Comparison of ENCODE assay signal across 10 mouse cellular contexts in the genomic region with DNA sequence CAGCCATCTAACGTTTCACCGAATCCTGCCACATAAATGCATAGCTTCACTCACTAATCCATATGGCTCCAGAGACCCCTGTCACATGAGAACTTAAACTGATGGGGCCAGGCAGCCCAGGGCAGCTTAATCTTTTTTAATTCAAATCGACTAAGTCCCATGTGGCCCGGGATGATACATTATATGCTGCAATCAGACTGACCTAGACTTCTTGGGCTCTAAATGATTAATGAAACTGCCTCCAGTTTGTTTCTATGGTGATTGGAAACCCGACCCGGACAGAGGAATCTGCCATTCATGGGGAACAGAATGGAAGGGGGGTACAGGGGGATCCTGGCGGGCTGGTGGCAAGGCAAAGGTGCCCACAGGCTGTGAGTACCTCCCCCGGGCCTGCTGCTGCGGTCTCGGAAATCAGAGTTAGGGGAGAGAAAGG.
A peak's percentile ranks its signal among the peaks of the same experiment; 100 is the strongest.
DNase-seq lines count a peak whose midpoint lies in the region; ATAC-seq and TF ChIP-seq lines count a peak whose summit lies in the region.
"Had no signal": no experiment of that assay in that cellular context is flagged by ENCODE, and none has a peak within 500 bp of the region (broad histone marks: within the 10 kb centered on the region; RNA-seq: fewer than 3 reads in every experiment).

No protein-coding gene starts in this region.

- H3K9me3 ChIP-seq in forebrain, embryonic 10.5 days, result no peaks in the 10 kb centered on the region
- no peaks in the 10 kb centered on the region for H3K9me3 ChIP-seq in forebrain, embryonic 16.5 days (ENCODE audit: control insufficient read depth, low read length)
- H3K9me3 ChIP-seq in embryonic facial prominence, embryonic 14.5 days (ENCODE audit: control insufficient read depth, low read length), result no peaks in the 10 kb centered on the region
- H3K9me3 ChIP-seq in hindbrain, postnatal 0 days (ENCODE audit: low read length), result no peaks in the 10 kb centered on the region
- no peaks in the 10 kb centered on the region for H3K9me3 ChIP-seq in neural tube, embryonic 11.5 days (ENCODE audit: control insufficient read depth, low read length)
- H3K9me3 ChIP-seq in heart, embryonic 12.5 days (replicated peaks), result peaks cover 5% of the 10 kb centered on the region

- H3K4me1 ChIP-seq in forebrain, embryonic 10.5 days, result peaks cover 26% of the 10 kb centered on the region
- H3K4me1 ChIP-seq in forebrain, embryonic 16.5 days (replicated peaks; ENCODE audit: control insufficient read depth, insufficient read depth, low read length), result peaks cover 4% of the 10 kb centered on the region; the same call in 1 of the 2 replicates
- peaks cover 8% of the 10 kb centered on the region for H3K4me1 ChIP-seq in embryonic facial prominence, embryonic 14.5 days (ENCODE audit: control insufficient read depth, insufficient read depth, low read length)
- H3K4me1 ChIP-seq in hindbrain, postnatal 0 days (ENCODE audit: insufficient read depth, low read length), result 0 out of 2 replicates have a peak, but pooled peaks cover 5% of the 10 kb centered on the region
- H3K4me1 ChIP-seq in neural tube, embryonic 11.5 days (ENCODE audit: control insufficient read depth, insufficient read depth, low read length), result peaks cover 8% of the 10 kb centered on the region
- H3K4me1 ChIP-seq in heart, embryonic 12.5 days (replicated peaks), result peaks cover 7% of the 10 kb centered on the region

- H3K4me2 ChIP-seq in forebrain, embryonic 16.5 days (ENCODE audit: low read length), result no peak overlapping the region
- H3K4me2 ChIP-seq in embryonic facial prominence, embryonic 14.5 days (ENCODE audit: low read depth, low read length), result peak overlapping the region; percentile 32
- H3K4me2 ChIP-seq in hindbrain, postnatal 0 days (ENCODE audit: low read depth, low read length), result peak overlapping the region; percentile 46
- 0 out of 2 replicates have a peak overlapping the region, but pooled peaks have one; percentile 4 for H3K4me2 ChIP-seq in neural tube, embryonic 11.5 days (ENCODE audit: low read depth)
- H3K4me2 ChIP-seq in heart, embryonic 12.5 days, result no peak overlapping the region

- peak overlapping the region; percentile 24; the same call in 1 of the 2 replicates for H3K4me3 ChIP-seq in forebrain, embryonic 10.5 days
- H3K4me3 ChIP-seq in forebrain, embryonic 16.5 days (replicated peaks; ENCODE audit: low read length), result no peak overlapping the region
- no peak overlapping the region for H3K4me3 ChIP-seq in embryonic facial prominence, embryonic 14.5 days (ENCODE audit: low read depth, low read length)
- no peak overlapping the region for H3K4me3 ChIP-seq in hindbrain, postnatal 0 days (ENCODE audit: low read length)
- H3K4me3 ChIP-seq in neural tube, embryonic 11.5 days (ENCODE audit: low read depth, low read length), result no peak overlapping the region
- H3K4me3 ChIP-seq in heart, embryonic 12.5 days, result no peak overlapping the region

- no peak for TF ChIP-seq CTCF in hindbrain, postnatal 0 days (IDR thresholded peaks at IDR 0.05; ENCODE audit: low read depth)

- peak; percentile 45 for DNase-seq in forebrain, embryonic 10.5 days (ENCODE audit: extremely low spot score, low spot score)
- DNase-seq in embryonic facial prominence, embryonic 14.5 days (ENCODE audit: low spot score), result peak; percentile 89
- peak; percentile 55 for DNase-seq in hindbrain, postnatal 0 days (ENCODE audit: low spot score)
- peak; percentile 75 for DNase-seq in neural tube, embryonic 11.5 days (ENCODE audit: low spot score)
- DNase-seq in frontal cortex, postnatal 25 days (ENCODE audit: low spot score in 2 of 2), result no peak
- DNase-seq in heart, postnatal 36 days, result no peak
- DNase-seq: kidney, postnatal 36 days had no signal

- intact Hi-C loops in heart, postnatal 36 days (cut with DNase I), result no loop called here

- peaks cover 24% of the 10 kb centered on the region for H3K27me3 ChIP-seq in forebrain, embryonic 10.5 days (ENCODE audit: poor library complexity, severe bottlenecking)
- peaks cover 5% of the 10 kb centered on the region; the same call in 1 of the 2 replicates for H3K27me3 ChIP-seq in forebrain, embryonic 16.5 days (replicated peaks; ENCODE audit: control insufficient read depth, insufficient read depth, low read length)
- no peaks in the 10 kb centered on the region for H3K27me3 ChIP-seq in embryonic facial prominence, embryonic 14.5 days (replicated peaks; ENCODE audit: control insufficient read depth, insufficient read depth, low read length)
- no peaks in the 10 kb centered on the region for H3K27me3 ChIP-seq in hindbrain, postnatal 0 days (ENCODE audit: insufficient read depth, low read length)
- H3K27me3 ChIP-seq in neural tube, embryonic 11.5 days (ENCODE audit: control insufficient read depth, insufficient read depth, low read length), result peaks cover 4% of the 10 kb centered on the region; the same call in 1 of the 2 replicates
- peaks cover 14% of the 10 kb centered on the region for H3K27me3 ChIP-seq in heart, embryonic 12.5 days (replicated peaks)

- no peak overlapping the region for H3K9ac ChIP-seq in forebrain, embryonic 16.5 days (replicated peaks; ENCODE audit: low read depth, low read length)
- H3K9ac ChIP-seq in embryonic facial prominence, embryonic 14.5 days (ENCODE audit: low read depth, low read length), result 0 out of 2 replicates have a peak overlapping the region, but pooled peaks have one; percentile 2
- no peak overlapping the region for H3K9ac ChIP-seq in hindbrain, postnatal 0 days (replicated peaks; ENCODE audit: low read length)
- no peak overlapping the region for H3K9ac ChIP-seq in neural tube, embryonic 11.5 days (ENCODE audit: low read length)
- H3K9ac ChIP-seq in heart, embryonic 12.5 days, result no peak overlapping the region

- no peaks in the 10 kb centered on the region for H3K36me3 ChIP-seq in forebrain, embryonic 10.5 days (replicated peaks)
- H3K36me3 ChIP-seq in forebrain, embryonic 16.5 days (ENCODE audit: control insufficient read depth, insufficient read depth), result no peaks in the 10 kb centered on the region
- no peaks in the 10 kb centered on the region for H3K36me3 ChIP-seq in embryonic facial prominence, embryonic 14.5 days (ENCODE audit: control insufficient read depth, insufficient read depth, low read length)
- no peaks in the 10 kb centered on the region for H3K36me3 ChIP-seq in hindbrain, postnatal 0 days (ENCODE audit: insufficient read depth, low read length)
- H3K36me3 ChIP-seq in neural tube, embryonic 11.5 days (ENCODE audit: control insufficient read depth, insufficient read depth, low read length), result no peaks in the 10 kb centered on the region
- no peaks in the 10 kb centered on the region for H3K36me3 ChIP-seq in heart, embryonic 12.5 days

- peak overlapping the region; percentile 73 for H3K27ac ChIP-seq in forebrain, embryonic 10.5 days
- H3K27ac ChIP-seq in forebrain, embryonic 16.5 days (ENCODE audit: low read length), result no peak overlapping the region
- no peak overlapping the region for H3K27ac ChIP-seq in embryonic facial prominence, embryonic 14.5 days (replicated peaks; ENCODE audit: low read depth, low read length)
- no peak overlapping the region for H3K27ac ChIP-seq in hindbrain, postnatal 0 days
- H3K27ac ChIP-seq in neural tube, embryonic 11.5 days (ENCODE audit: low read depth, low read length), result no peak overlapping the region
- H3K27ac ChIP-seq in heart, embryonic 12.5 days (ENCODE audit: poor library complexity, severe bottlenecking), result no peak overlapping the region
- H3K27ac ChIP-seq: macrophage had no signal

- 24% methylated on average over 10 of the region's 10 CpGs for WGBS in forebrain, embryonic 10.5 days
- WGBS in forebrain, embryonic 16.5 days, result 7% methylated on average over 10 of the region's 10 CpGs
- WGBS in embryonic facial prominence, embryonic 14.5 days, result 6% methylated on average over 10 of the region's 10 CpGs
- 8% methylated on average over 10 of the region's 10 CpGs for WGBS in hindbrain, postnatal 0 days
- WGBS in neural tube, embryonic 11.5 days, result 7% methylated on average over 10 of the region's 10 CpGs
- WGBS in heart, embryonic 12.5 days, result 58% methylated on average over 10 of the region's 10 CpGs

- ATAC-seq in forebrain, embryonic 16.5 days, result no peak
- peak; percentile 93 for ATAC-seq in embryonic facial prominence, embryonic 14.5 days (ENCODE audit: low read depth)
- peak; percentile 75 for ATAC-seq in hindbrain, postnatal 0 days
- ATAC-seq in neural tube, embryonic 11.5 days (ENCODE audit: insufficient read depth, low FRiP score, low TSS enrichment), result peak; percentile 87
- ATAC-seq in heart, embryonic 12.5 days (ENCODE audit: insufficient number of reproducible peaks, low FRiP score), result no peak

Comparison
In these comparisons a context has a peak if more than half of its experiments do, and no peak if none do; other contexts are left out.
1. DNase-seq: peak in forebrain, embryonic 10.5 days (single experiment), embryonic facial prominence, embryonic 14.5 days (single experiment), hindbrain, postnatal 0 days (single experiment) and neural tube, embryonic 11.5 days (single experiment); none in frontal cortex, postnatal 25 days (0 of 2) and heart, postnatal 36 days (0 of 2).
2. ATAC-seq: peak in embryonic facial prominence, embryonic 14.5 days (single experiment), hindbrain, postnatal 0 days (single experiment) and neural tube, embryonic 11.5 days (single experiment); none in forebrain, embryonic 16.5 days (single experiment) and heart, embryonic 12.5 days (single experiment).
3. H3K4me2 ChIP-seq: peak in embryonic facial prominence, embryonic 14.5 days (single experiment), hindbrain, postnatal 0 days (single experiment) and neural tube, embryonic 11.5 days (single experiment); none in forebrain, embryonic 16.5 days (single experiment) and heart, embryonic 12.5 days (single experiment).